Mouse (Mus musculus) spleen, postnatal 4 days (tissue): ENCODE measurements at regions not wholly inside any gene's neighbourhood (a gene's known extent, or its start where the extent isn't known, plus 50 kb on each side); places are given as distances from the start of the nearest gene placed in this dataset.

Source experiments
- DNase-seq, 2 experiments: peaks; one replicate each; pipeline ENCODE4 v3.0.0; 2022; ENCODE audit warnings: low spot score in 2 of 2

DNA sequence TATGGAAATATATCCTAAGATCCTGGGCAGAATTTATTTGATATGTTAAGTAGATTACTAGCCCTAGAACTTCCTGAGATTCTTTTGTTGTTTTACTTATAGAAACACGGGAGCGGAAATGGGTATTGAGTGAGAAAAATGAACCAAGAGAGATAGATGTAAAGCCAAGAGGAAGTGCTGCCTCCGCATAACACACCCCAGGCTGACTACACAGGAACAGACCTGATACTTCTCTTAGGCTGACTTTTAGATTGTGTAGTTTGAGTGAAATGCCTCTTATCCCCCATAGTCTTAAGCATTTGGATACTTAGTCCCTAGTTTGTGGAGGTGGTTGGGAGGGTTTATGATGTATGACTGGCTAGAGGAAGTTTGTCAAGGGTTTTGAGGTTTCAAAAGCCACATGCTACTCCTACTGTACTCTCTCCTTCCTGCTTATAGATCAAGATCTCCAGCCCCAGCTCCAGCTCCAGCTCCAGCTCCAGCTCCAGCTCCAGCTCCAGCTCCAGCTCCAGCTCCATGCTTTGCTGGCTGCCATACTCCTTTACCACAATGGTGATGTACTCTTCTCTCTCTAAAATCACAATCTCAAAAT is 210.0 kb upstream of the Nrp1 start:
- no peak for DNase-seq

DNA sequence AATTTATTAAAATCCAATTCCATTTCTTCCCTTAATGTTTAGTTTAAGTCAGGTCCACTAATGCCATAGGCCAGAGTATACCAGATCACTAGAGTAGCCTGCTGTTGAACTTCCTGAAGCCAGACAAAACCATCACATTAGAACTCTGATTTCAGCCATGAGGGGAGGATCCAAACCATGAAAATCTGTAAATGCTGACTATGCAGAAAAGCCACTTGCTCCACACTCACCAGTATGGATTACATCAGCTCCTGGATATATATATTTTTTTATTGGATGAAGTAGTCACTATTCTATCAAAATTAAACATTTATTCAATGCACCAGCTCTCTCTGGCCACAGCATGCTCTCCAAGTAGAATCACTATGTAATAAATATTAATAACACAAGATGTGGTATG is 202.8 kb upstream of the Nrp1 start:
- no peak for DNase-seq

DNA sequence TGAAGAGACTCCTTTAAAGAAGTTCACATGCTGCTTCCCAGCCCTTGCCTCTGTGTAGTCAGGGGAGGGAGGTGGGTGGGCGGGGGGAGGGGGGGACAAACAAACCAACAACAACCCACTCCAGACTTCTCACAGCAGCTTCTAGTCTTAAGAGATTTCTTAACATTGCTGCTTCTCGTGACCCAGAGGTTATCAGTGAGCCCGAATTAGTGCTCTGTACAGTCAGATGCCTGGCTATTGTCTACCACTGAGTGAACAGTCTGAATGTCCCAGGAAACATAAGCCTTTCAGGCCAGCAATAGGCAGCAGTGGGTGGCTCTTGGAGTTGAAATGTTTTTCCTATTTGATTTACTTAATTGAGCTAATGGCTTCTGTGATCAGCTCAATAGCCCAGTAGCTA is 202.2 kb upstream of the Nrp1 start:
- DNase-seq: no peak

DNA sequence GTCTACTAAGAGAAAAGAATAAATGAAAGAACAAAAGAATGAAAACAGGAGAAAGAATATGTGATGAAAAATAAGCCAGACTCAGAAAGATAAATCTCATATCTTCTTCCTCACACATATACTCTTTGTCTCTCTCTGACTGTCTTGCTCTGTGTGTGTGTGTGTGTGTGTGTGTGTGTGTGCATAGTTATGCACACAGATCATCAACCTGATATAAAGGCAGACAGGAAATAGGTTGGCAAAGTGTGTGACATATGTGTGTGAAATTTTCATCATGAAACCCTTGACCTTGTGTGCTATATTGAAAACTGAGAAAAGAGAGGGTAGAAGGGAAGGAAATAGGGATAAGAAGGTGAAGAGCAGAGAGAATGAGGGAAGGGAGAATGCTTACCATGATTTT is 195.5 kb upstream of the Nrp1 start:
- DNase-seq: no peak

DNA sequence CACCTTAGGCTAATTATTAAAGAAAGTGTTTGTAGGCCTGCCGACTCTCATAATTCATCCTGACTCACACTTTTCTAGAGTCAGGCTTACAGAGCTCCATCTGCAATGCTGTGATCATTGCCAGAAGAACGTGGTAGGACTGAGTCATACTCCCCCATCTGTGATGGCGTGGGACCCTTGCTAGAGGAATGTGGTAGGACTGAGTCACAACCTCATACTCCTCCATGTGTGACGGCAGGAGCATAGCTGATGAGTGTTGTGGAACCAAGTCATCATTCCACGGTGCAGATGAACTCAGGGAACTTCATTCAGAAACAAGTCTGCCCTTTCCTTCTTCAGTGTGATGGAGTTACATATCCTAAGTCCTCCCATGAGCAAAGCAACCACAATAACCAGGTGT is 193.4 kb upstream of the Nrp1 start:
- no peak for DNase-seq

DNA sequence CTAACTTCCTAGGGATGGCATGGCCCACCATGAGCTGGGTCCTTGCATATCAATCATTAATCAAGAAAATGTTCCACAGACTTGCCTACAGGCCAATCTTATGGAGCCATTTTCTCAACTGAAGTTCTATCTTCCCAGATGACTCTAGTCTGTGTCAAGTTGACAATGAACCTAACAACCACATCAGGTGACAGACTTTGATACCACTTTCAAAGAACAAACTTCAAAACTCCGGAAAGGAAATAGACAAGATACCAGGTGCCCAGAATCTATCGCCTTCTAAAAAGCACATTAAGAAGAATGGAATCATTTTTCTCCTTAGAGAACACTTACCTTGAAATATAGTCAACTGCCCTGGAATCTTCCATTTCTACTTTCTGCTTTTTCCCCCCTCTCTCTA is 192.8 kb upstream of the Nrp1 start:
- DNase-seq: no peak

DNA sequence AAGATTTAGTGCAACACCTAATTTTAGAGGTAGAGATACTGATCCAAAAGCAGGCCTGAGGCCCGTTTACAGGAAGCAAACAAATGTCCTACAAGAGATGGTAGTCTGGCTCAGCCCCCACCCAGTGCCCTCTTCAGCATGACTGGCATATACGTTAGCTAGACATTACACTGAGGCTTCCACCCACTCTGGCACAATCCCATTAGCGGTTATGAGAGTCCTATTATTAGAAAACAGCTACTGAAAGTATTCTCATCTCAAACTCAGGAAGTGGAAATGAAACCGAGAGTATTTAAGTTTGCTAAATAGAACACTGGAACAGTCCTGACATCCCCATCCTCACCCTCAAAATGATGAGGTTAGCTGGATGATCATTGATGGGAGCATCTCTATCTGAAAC is 192.3 kb upstream of the Nrp1 start:
- no peak for DNase-seq

DNA sequence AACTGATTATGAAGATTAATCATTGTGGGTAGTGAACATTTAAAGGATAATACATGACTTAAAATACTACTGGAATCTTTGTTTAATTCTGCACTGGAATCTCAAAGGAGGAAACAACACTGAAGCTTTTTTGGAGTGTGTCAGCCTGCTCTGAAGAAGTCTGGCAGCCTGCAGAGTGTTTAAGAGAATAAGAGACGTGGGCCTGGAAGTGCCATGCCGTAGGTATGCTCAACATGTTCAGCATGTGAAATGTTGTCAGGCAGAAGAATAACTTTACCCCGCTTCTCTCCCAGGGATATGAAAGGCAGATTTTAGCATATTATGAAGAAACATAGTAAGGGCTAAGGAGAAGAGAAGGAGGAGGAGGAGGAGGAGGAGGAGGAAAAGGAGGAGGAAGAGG is 189.6 kb upstream of the Nrp1 start:
- peak in 1 of 2 experiments; percentile 25 for DNase-seq

DNA sequence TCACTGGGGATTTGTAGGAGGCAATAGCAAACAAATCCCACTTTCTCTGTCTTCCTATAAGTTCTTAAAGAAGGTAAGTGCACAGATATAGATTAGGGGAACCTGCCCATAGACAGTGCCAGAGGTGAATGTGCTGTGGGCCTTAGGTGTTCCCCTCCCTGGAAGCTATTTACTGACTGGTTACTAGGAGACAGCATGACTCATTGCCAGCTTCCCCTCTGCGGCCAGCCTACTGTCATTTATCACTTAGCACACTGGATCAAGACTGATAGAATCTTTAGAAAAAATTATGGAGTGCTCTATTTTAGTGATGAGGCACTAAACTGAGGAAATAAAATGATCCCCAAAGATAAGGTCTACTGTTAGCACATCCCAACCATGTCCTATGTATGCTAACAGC is 187.3 kb upstream of the Nrp1 start:
- no peak for DNase-seq

DNA sequence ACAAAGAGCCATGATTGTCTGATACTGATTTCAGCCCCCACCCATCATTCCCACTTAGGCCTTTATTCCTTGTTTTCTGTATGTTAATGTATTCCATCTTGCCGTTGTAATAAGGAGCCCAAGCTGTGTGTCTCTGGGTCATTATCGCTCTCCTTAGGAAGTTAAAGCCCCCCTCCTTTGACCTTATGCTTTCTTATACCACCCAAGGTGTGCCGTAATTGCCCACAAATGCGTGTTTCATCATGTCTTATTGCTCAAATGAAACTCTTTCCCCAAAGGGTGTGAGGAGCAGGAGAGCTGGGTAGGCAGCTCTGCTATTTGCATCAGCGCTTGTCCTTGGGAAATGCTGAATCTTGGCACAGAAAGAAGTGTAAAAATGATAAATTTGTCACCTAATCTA is 178.2 kb upstream of the Nrp1 start:
- DNase-seq: no peak

DNA sequence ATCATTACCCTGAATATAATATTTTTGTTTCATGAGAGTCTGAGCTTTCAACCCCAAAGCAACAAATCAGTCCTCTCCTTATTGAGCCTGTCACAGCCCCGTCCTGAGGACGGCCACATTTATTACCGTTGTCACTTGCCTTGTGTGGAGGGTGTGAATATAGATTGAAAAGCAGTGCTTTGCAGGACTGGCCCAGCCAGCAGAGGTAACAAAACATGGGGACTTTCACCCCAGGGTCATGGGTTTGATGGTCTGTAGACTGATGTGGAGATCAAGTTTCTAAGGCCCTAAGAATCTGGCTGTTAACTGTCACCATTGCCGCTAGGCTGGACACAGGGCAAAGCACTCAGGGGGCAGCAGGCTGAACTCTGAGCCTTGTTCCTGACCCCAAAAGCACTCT is 175.3 kb upstream of the Nrp1 start:
- no peak for DNase-seq

DNA sequence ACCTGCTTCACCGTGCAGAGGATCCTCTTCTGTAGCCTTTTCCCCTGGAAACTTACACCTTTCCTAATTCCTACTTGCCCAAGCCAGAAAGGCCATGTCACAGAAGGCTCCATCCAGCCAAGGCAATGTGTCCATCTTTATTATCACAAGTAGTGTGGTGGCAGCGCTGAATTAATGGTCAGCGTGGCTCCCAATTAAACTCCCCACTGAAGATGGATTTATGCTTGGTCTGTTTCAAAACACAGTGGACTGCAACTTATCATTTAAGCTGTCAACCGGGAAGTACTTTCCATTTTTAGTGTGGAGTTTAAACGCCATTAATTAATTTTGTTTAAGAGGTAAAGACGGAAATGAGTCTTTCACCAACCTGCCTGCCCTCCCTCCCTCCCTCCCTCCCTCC is 170.1 kb upstream of the Nrp1 start:
- no peak for DNase-seq

DNA sequence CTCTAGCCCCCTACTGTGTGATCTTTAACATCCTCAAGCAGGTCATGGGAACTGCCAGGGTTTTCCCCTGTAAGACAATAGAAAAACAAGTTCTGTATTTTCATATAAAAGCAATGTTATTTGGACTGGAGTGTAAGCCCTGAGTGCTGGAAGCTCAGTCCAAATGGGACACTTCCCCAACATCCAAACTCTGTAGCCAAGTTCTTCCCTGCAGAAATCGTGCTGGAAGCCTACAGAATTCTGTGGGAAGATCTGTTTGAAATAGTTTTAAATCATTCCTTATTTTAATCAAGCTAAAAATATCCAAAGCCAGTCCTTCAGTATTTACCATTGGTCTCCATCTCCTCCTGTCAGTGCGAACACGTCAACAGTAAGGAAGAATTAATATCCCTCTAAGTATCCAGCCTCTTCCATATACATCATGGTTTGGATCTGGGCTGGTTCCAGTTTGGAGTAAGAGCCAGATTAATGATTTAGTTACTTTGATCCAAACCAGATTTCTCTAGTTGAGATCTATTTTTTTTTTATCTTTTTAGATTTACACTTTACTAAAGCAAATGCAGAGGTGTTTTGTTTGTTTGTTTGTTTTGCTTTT is 165.0 kb upstream of the Nrp1 start:
- no peak for DNase-seq

DNA sequence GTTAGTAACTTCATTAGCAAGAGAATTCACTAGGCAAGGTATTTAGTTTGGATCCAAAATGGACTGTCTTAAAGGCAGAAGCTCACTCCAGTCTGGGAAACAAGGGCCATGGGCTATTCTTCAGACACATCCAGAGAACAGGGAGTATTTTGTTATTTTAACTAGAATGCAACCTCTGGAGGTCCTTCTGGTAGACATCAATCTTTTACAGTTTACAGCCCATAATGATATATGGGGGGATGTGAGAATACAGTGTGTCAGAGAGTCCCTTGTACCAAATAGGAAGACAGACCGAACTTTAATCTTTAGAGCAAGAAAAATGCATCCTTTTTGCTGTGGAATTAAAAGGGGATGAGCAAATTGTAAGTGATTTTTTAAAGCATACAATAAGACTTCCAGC is 157.6 kb upstream of the Nrp1 start:
- no peak for DNase-seq

DNA sequence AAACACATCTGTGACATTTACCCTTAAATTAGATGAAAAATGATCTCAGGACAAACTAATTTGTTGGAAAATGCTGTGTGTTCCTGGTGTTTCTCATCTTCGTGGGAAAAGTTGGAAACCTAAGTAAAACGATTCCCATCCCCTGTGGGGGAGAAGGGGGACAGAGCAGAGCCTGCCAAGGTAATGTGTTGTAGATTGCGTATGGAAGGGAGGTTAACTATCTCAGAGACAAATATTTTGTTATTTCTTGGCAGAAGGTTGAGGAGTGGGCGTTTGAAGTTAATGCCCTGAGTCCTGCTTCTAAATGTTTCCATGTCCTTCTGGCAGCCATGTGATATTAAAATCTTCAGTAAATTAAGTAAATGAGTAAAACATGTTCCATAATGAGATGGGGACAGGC is 156.8 kb upstream of the Nrp1 start:
- DNase-seq: no peak

DNA sequence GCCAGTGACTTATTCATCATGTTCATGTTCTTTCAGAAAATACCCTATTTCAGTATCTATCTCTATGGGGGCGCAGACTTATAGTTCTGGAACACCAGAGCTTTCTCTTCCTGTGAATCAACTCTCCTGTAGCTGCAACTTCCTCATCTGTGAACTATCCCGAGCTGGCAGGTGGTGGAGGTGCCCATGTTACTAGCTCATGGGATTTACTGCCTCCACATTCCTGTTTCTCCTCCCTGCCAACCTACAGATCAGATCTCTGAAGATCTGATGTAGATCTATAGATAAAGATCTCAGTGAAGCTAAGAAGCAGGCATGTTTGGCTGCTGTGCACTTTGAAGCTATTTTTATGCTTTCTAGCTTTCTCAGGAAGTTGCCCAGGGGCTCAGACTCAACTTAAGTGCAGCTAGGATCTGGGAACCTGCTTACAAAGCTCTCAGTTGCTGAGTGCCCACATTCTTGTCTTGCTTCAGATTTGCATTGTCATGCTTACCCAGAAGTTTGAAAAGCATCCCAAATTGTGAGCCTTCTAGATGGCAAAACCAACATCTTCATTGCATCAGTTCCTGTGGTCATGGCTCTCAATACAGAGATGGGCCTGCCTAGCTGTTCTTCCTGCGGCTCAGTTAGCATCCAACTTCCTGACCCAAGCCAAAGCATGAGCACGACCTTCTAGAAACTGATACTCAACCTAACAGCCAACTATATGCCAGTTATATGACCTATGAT is 156.1 kb upstream of the Nrp1 start:
- no peak for DNase-seq

DNA sequence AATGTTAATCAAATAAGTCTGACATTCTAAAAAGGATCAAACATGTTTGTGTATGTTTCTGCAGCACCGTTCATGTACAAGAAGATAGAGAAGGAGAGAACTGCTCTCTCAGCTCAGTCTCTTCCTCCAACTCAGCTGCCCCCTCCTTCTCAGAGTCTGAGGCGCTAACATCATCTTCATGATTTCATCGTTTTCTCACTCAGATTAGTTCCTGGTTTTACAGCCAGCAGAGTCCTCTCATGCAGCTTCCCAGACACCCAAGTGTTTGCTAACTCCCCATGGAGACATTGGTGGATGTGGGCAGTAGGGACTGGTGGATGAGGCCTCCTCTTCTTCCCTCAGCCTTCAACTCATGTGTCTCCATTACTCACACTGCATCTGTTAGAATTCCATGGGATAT is 153.6 kb upstream of the Nrp1 start:
- DNase-seq: no peak

DNA sequence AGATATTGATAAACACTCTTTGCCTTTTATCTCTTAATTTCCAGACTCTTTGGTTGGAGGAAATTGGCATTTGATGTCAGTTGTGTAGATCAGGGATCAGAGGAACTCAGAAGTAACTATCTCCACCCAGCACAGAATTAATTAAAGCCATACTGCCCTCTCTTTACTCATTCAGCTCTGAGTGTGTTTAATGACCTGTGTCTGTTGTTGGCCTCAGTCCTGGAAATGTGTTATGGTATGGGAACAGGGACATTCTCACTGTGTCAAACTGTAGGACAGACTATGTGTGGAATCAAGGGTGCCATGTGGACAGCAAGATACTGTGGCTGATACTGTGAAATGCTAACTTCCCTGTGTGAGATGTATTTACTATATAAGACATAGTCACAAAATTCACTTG is 151.3 kb upstream of the Nrp1 start:
- DNase-seq: no peak

DNA sequence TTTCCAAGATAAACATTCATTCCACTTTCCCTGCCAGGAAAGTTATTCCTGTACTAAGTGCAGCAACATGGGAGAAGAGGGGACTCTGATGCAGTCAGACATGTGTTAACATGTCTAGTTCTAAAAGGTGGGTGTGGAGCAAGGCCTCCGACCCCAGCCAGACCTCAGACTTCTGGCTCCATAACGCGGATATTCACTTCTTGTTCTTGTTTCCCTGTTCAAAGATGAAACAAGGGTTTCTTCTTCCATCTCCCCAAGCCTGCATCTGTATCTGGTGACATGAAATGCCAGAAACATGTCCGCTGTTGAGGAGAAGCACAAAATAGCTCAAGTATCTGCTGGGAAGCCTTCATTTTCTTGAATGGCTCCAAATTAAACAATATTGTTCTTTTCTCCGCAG is 147.6 kb upstream of the Nrp1 start:
- DNase-seq: no peak

DNA sequence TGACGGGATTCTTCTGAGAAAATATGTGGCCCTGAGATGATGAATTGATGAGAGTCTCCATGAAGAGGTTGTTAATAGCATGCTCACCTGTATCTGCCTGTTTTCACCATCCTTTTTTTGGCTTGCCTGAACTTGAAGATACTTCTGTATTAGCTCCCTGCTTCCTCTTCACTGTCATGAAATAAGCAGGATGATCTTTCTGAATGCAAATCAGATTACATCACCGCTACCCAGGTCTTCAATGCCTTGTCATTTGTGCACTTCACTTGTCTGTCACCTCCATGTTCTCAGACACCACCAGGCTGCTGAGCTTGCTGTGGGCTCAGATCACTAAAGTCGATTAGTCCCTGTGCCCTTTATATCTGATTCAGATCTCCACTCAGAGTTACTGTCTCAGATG is 146.2 kb upstream of the Nrp1 start:
- no peak for DNase-seq

DNA sequence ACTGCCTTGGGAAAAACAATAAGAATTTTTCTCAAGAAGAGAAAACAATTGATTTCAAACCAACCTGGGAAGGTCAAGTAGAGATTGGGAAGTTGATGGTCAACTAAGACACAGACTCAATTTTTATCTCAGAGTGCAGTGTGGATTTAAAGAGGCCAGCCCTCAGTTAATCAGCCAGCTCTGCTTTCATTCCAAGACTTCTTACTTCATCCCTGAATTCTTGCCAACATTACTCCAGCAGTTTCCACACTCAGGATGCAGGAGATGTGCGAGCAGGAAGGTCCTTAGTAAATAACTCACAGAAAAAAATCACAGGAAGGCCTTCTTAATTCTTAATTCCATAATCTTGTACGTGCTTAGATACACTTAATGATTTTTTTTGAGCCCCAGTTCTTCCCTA is 144.1 kb upstream of the Nrp1 start:
- no peak for DNase-seq

DNA sequence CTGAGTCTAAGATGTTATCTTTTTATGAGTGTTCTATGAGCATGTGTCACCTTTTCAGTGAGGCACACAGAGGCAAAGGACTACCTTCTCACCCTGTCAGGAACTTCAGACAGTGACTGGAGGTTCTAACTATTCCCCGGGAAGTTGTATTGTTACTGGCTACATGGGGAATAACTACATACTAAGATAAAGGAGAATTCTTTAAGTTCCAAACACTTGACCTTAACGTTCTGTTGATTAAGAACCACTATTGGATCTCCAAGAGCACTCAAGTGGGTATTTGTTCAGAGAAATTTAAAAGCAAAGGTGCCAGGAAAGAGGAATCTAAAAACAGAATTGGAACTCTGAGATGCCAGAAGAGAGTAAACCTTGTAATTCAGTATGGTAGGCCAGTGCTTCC is 139.5 kb upstream of the Nrp1 start:
- no peak for DNase-seq

DNA sequence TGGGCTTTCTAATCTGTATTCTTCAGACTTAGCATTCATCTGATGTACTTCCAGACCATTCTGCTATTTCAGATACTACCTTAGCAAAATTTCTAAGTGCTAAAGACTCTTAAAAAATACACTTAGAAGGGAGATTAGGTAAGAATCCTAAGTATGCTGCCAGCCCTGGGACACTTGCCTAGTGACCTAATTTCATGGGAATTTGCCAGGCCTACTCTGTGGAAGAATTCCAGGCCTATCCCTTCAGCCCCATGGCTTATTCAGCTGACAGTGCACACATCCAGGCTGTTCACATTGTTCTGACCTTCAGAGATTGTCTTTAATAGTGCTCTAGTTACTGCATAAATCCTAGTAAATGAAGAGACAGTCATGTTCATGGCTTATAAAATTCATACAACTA is 138.9 kb upstream of the Nrp1 start:
- no peak for DNase-seq

DNA sequence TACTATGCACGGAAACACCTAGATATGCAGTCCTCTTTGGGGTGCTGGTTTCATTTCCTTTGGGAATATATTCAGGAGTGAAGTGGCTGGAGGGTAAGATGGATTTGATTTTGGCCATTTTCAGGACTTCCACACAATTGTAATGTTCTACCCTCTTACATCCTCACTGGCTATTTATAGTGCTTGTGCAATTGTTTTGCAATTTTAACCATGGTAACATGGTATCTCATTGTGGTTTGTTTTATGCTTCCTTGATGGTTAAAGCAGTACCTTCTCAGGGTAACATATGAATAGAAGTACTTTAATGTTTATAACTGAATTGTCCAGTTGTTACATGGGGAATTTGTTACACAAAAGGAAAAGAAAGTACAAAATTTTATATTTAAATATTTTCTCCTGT is 135.3 kb upstream of the Nrp1 start:
- DNase-seq: no peak
